Mouse (Mus musculus) fat pad, adult 2 months (tissue): ENCODE data around the gene Prm1.
"Not testable (repeated sequence)": the region's sequence is repeated elsewhere in the genome, so short reads cannot be mapped to it uniquely, and the experiment has no call there.

ENCODE experiments used
- DNase-seq: peaks from one replicate; pipeline ENCODE4 v3.0.0-alpha.2; 2011; ENCODE audit warnings: low read depth, low spot score; ENCODE audit errors: extremely low read depth

The Prm1 gene

GRCm38 (mm10) chr16:10825840-10826239 is 20.2 kb upstream of the Prm1 start:
- no peak for DNase-seq

GRCm38 (mm10) chr16:10824536-10824935 is 18.9 kb upstream of the Prm1 start:
- DNase-seq, result no peak

- no peak for DNase-seq
Observed at GRCm38 (mm10) chr16:10821387-10821786, 15.7 kb upstream of the Prm1 start.

GRCm38 (mm10) chr16:10819966-10820365 is 14.3 kb upstream of the Prm1 start:
- no peak for DNase-seq

GRCm38 (mm10) chr16:10818579-10819135 is 13.0 kb upstream of the Prm1 start:
- DNase-seq, result no peak

DNA sequence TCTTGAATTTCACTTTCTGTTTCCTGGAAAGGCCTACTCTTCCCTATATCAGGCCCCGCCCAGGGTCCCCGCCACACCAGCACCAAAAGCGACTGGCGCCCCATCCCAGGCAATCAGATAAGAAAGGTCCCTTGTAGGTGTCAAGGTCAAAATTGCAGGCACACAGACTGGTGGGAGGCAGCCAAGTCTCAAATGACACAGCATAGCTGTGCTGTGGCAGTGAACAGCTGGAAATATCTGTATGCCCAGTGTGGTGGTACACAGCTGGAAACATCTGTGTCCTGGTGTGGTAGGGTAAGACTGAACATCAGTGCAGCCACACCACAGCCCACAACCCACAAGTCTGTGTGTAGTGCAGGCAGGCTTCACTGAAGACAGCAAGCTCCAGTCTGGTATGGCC is 9.2 kb upstream of the Prm1 start:
- DNase-seq, result no peak

DNA sequence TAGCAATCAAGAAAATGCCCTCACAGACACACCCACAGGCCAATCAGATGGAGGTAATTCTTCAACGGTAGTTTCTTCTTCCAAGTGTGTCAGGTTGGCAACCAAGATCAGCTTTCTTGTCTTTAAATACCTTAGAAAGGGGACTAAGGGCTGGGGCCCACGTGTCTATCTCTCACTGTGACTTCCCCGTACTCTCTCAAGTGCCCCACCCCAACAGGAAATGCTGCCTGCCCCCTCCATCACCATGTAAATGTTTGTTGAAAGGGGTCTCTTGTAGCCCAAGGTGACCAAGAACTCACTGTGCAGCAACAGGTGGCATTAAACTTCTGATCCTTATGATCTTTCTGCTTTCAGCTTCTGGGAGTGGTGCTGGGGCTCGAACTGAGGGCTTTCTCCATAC is 8.1 kb upstream of the Prm1 start:
- DNase-seq, result no peak

DNA sequence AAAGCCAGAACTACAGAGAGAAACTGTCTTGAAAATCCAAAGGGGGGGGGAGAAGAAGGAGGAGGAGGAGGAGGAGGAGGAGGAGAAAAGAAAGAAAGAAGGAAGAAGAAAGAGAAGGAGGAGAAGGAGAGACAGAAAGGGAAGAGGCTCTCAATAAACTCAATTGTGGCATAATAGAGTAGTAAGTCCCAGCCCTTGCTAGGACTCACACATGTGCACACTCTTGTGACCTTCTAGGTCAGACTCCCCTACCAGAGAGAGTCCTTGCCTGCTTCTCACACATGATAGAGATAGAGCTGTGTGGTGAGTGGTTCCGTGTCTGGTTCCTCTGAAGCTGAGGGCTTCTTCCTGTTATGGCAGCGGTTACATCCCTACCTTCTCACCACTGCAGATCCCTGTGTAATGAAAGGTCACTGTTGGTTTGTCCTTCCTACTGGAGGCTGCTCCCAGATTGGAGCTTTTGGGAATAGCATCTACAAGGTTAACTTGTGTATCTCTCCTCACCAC is 7.3 kb upstream of the Prm1 start, which contains the start of gene Gm11172:
TSS of gene Gm11172 (plus strand) at position 51 of the 507 bp plus-strand sequence.
- no peak for DNase-seq

- DNase-seq, result peak; percentile 30
Observed at GRCm38 (mm10) chr16:10810376-10810775, 4.7 kb upstream of the Prm1 start.

- not testable (repeated sequence) for DNase-seq
Observed at GRCm38 (mm10) chr16:10802420-10802819, 3.2 kb downstream of the Prm1 start.

DNA sequence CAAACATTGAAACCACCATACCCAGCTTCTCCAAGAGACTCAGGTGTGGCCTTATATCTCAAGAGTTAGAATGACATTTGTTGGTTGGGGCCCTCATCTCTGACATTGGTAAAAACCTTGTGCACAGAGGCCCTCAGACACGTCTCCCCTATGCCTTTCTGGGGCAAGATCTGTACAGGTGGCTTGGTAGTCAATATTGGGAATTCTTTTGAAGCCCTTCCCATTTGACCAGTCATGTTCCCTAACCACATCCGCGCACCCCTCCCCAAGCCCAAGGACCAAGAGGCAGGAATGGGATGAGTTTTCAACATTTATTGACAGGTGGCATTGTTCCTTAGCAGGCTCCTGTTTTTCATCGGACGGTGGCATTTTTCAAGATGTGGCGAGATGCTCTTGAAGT is 9.6 kb downstream of the Prm1 start, which contains the start of gene Prm2:
TSS of gene Prm2 (minus strand) at position 101 of the 400 bp plus-strand sequence.
- no peak for DNase-seq

GRCm38 (mm10) chr16:10790702-10791101 is 14.9 kb downstream of the Prm1 start, which contains the start of gene Prm3:
Gene Prm3, minus strand, starts transcription at chr16:10790914.
- DNase-seq, result no peak

GRCm38 (mm10) chr16:10788866-10789265 is 16.8 kb downstream of the Prm1 start:
- DNase-seq, result no peak

- no peak for DNase-seq
Observed at GRCm38 (mm10) chr16:10788271-10788670, 17.4 kb downstream of the Prm1 start, which contains the start of gene Tnp2. Gene Tnp2, minus strand, starts transcription at chr16:10788660.

DNA sequence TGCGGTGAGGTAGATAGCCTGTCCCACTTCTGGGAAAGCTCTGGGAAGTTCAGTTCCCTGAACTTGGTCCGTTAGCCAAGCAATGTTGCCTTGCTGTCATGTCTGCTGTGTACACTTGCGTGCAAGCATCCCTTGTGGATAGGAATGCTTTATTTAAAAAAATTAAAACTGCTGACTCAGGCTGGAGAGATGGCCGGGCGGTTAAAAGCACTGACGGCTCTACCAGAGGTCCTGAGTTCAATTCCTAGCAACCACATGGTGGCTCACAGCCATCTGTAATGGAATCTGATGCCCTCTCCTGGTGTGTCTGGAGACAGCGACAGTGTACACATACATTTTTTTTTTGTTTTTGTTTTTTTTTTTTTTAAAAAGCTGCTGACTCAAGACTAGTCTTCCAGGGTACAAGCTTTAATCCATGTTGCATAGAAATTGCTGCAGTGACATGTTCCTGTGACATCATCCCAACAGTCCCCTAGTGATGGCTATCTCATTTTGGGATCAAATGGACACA is 18.0 kb downstream of the Prm1 start:
- DNase-seq, result no peak

- no peak for DNase-seq
Observed at GRCm38 (mm10) chr16:10786782-10787547, 18.7 kb downstream of the Prm1 start.

- DNase-seq, result peak; percentile 62
Observed at GRCm38 (mm10) chr16:10786288-10786687, 19.4 kb downstream of the Prm1 start.

DNA sequence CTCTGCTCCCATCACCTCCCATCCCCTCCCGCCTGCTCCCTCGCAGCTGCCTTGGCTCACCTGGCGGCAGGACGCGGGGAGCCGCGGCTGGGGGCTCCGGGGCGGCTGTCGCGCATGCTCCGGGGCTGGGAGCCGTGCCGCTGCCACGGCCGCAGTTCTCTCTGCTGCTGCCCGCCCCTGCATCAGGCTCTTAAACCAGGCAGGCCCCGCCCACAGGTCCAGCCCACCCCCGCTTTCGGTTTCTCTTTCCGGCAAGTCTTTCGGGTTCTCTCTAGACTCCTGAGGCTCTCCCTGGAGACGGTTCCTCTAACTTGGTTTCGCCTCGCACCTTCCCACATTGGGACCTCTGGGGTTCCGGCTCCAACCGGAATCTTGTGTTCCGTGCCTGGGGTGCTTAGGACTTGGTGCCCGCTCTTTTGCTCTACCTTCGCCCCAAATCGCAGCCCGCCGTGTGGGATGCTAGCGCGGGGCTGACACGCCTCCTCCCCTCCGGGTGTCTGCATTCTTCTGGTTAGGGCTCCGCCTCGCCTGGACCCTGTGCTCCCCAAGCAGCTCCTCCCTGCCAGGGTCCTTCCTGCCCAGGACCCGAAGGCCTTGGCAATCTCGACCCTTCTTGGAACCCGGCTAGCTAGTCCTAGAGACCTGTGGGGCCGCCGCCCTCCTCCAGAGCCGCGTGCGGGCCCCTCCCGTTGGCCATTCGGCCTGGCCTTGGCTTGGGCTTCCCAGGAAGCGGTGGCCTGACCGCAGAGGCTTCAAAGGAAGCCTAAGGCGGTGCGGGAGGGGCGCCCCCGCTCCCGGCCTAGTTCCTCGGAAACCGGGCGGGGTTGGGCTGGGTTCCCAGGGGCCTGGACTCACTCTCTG is 20.0 kb downstream of the Prm1 start, which contains the start of gene Socs1:
TSS of gene Socs1 (minus strand) at position 166 of the 861 bp plus-strand sequence.
- DNase-seq, result peak; percentile 56

DNA sequence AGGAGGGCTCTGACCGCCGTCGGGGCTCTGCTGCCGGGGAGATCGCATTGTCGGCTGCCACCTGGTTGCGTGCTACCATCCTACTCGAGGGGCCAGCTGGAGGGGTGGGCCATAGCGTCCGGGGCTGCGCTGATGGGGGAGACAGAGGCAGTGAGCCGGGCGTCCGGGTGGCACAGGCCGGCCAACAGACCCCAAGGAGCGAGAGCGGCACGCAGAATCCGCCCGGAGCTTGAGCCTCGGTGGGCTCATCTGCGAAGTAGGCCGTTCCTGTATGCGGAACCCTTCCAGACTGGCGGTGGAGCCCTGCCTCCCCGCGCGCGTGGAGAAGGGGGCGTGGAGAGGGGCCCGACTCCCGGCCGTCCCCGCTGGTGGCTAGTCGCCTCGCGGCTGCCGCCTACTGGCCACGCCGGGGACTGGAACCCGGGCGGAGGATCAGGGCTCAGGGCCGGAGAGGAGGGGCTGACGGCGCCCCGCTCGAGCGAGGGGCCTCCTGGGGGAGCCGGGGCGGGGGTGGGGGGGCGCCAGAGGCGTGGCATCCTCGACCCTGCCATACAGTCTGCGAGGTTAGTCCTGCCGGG is 20.8 kb downstream of the Prm1 start:
- DNase-seq, result no peak
